Mouse (Mus musculus) lung, postnatal 14 days (tissue): Measurements from ENCODE around the gene Plbd2.

ENCODE experiments used
- DNase-seq: peaks from one replicate; pipeline ENCODE4 v3.0.0; 2021

Plbd2 gene

GRCm38 (mm10) chr5:120435731-120436501 is 67.5 kb downstream of the Plbd2 start:
- DNase-seq = no peak

GRCm38 (mm10) chr5:120435006-120435681 is 68.3 kb downstream of the Plbd2 start:
- no peak for DNase-seq

GRCm38 (mm10) chr5:120434231-120434735 is 69.1 kb downstream of the Plbd2 start:
- DNase-seq = no peak
